Mouse (Mus musculus) E14TG2a.4 (cell line): ENCODE results near the gene Usp49.

ENCODE experiments used
- H3K27me3 ChIP-seq: 2 replicates; pipeline ENCODE4 v1.6.1; 2014; ENCODE audit warnings: low read length, control low read depth; ENCODE audit not compliant: insufficient read depth
- H3K36me3 ChIP-seq: 2 replicates; pipeline ENCODE4 v1.6.1; 2014; ENCODE audit warnings: low read length, control low read depth; ENCODE audit not compliant: insufficient read depth
- H3K4me1 ChIP-seq: replicated peaks from 2 replicates; pipeline ENCODE4 v1.6.1; 2014; ENCODE audit warnings: low read depth, low read length, control low read depth
- H3K4me3 ChIP-seq: replicated peaks from 2 replicates; pipeline ENCODE4 v1.5.1; 2014; ENCODE audit warnings: mild to moderate bottlenecking, low read length
- H3K9me3 ChIP-seq: 2 replicates; pipeline ENCODE4 v1.6.1; 2014; ENCODE audit warnings: low read length, control low read depth
- CTCF ChIP-seq: conservative IDR thresholded peaks from 2 replicates; pipeline ENCODE4 v1.5.1; 2014; ENCODE audit warnings: low read length
- NANOG ChIP-seq: IDR thresholded peaks from 2 replicates; pipeline ENCODE4 v1.6.1; 2014; ENCODE audit warnings: borderline replicate concordance, low read length, mixed read lengths
- POU5F1 ChIP-seq: IDR thresholded peaks from 2 replicates; pipeline ENCODE4 v1.6.1; 2014; ENCODE audit warnings: low read length, borderline replicate concordance

The Usp49 gene

GRCm38 (mm10) chr17:47712889-47713571 is 82.5 kb downstream of the Usp49 start:
- H3K4me3 ChIP-seq = peak overlapping the region; percentile 79
- TF ChIP-seq CTCF (no peak), POU5F1 (peak; percentile 73; the same call in 1 of the 2 replicates), NANOG (peak; percentile 71; the same call in 1 of the 2 replicates)
- H3K27me3 ChIP-seq = no peaks in the 10 kb centered on the region
- peaks cover 80% of the 10 kb centered on the region for H3K4me1 ChIP-seq
- no peaks in the 10 kb centered on the region for H3K9me3 ChIP-seq
- H3K36me3 ChIP-seq = peaks cover 10% of the 10 kb centered on the region

GRCm38 (mm10) chr17:47715037-47715436 is 84.5 kb downstream of the Usp49 start:
- Histone ChIP-seq H3K27me3 (no peaks in the 10 kb centered on the region), H3K9me3 (no peaks in the 10 kb centered on the region), H3K4me1 (peaks cover 65% of the 10 kb centered on the region), H3K4me3 (no peak overlapping the region), H3K36me3 (no peaks in the 10 kb centered on the region)
- TF ChIP-seq CTCF (no peak), POU5F1 (no peak), NANOG (no peak)

DNA sequence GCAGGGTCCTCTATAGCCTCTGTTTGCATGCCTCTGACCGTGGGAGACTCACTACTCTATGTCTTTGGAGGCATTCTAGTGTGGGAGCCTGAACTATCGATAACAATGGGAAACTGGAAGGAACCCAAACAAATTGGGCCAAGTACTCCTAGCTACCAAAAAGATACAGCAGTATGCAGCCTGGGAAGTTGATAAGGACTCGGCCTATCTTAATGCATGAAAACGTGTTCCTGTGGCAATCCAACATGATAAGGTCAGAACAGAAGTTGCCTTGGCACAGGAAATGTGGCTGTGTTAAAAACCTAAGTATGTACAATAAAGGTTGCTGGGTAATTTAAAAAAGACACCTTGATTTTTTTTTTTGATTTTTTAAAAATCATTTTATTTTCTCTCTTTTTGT is 90.7 kb downstream of the Usp49 start:
- Histone ChIP-seq H3K4me3 (no peak overlapping the region), H3K36me3 (no peaks in the 10 kb centered on the region)
- TF ChIP-seq CTCF (no peak), NANOG (no peak), POU5F1 (no peak)

DNA sequence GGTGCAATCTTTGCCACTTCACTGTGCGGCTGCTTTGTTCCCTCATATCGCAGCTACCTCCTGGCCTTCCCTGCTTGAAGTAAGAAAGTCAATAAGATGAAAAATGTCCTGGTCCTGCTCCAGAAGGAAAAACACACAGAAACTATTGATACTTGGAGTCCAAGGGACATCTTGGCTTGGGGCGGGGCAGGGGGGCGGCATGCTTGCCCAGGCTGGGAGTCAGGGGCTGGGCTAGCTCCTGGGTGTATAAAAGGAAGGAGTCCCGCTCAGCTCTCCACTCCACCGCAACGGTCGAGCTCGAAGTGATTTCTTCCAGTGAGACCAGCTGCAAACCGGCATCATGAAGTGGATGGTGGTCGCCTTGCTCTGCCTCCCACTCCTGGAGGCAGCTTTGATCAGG is 96.1 kb downstream of the Usp49 start, which contains the start of gene Pgc:
Pgc (plus strand) TSS at position 277 of the 400 bp plus-strand sequence.
- TF ChIP-seq NANOG = no peak
- TF ChIP-seq CTCF = no peak
- TF ChIP-seq POU5F1 = no peak
- Histone ChIP-seq H3K9me3 (no peaks in the 10 kb centered on the region), H3K36me3 (no peaks in the 10 kb centered on the region), H3K4me1 (peaks cover 39% of the 10 kb centered on the region), H3K4me3 (peak within 1 kb of the TSS; percentile 32; the same call in 1 of the 2 replicates), H3K27me3 (peaks cover 48% of the 10 kb centered on the region)

More for the DNA sequence above, 90.7 kb downstream of the Usp49 start:
- Histone ChIP-seq H3K4me1 (peaks cover 24% of the 10 kb centered on the region), H3K9me3 (no peaks in the 10 kb centered on the region), H3K27me3 (peaks cover 23% of the 10 kb centered on the region)

- H3K4me3 ChIP-seq = peak overlapping the region; percentile 11; the same call in 1 of the 2 replicates
- peaks cover 28% of the 10 kb centered on the region for H3K27me3 ChIP-seq
- H3K36me3 ChIP-seq = no peaks in the 10 kb centered on the region
- peaks cover 80% of the 10 kb centered on the region for H3K4me1 ChIP-seq
- TF ChIP-seq CTCF = peak; percentile 69
- no peak for TF ChIP-seq POU5F1
- no peak for TF ChIP-seq NANOG
- no peaks in the 10 kb centered on the region for H3K9me3 ChIP-seq
These were observed 100.4 kb downstream of the Usp49 start for GRCm38 (mm10) chr17:47730633-47731575.

GRCm38 (mm10) chr17:47735553-47736100 is 105.1 kb downstream of the Usp49 start:
- Histone ChIP-seq H3K27me3 (no peaks in the 10 kb centered on the region), H3K9me3 (no peaks in the 10 kb centered on the region), H3K4me3 (peak overlapping the region; percentile 42), H3K4me1 (peaks cover 77% of the 10 kb centered on the region), H3K36me3 (no peaks in the 10 kb centered on the region)
- no peak for TF ChIP-seq POU5F1
- TF ChIP-seq CTCF = no peak
- no peak for TF ChIP-seq NANOG
